8 mouse cellular contexts compared by ENCODE assay signal in genomic region chr16:43503636-43504010, GRCm38 (mm10).
DNase-seq lines count a peak whose midpoint lies in the region; ATAC-seq and TF ChIP-seq lines count a peak whose summit lies in the region.

No protein-coding gene starts in this region.

- ATAC-seq in hindbrain, embryonic 14.5 days (ENCODE audit: low FRiP score) = peak; percentile 66
- peak; percentile 47 for ATAC-seq in midbrain, postnatal 0 days (ENCODE audit: low FRiP score)

- no peak for TF ChIP-seq CTCF in lung, adult 2 months (IDR thresholded peaks at IDR 0.05; ENCODE audit: insufficient read depth, low read length)
- no peak for TF ChIP-seq CTCF in cortical plate, adult 2 months (IDR thresholded peaks at IDR 0.05; ENCODE audit: extremely low read depth, insufficient read depth, low read length)
- no peak for TF ChIP-seq CTCF in midbrain, postnatal 0 days (IDR thresholded peaks at IDR 0.05)

- WGBS in lung, adult 2 months = 4% methylated on average over 5 of the region's 5 CpGs
- WGBS in hindbrain, embryonic 14.5 days = 0% methylated on average over 5 of the region's 5 CpGs
- 2% methylated on average over 5 of the region's 5 CpGs for WGBS in midbrain, postnatal 0 days

- no peaks in the 10 kb centered on the region for H3K9me3 ChIP-seq in hindbrain, embryonic 14.5 days (ENCODE audit: control insufficient read depth, low read length)
- no peaks in the 10 kb centered on the region for H3K9me3 ChIP-seq in midbrain, postnatal 0 days (ENCODE audit: low read length)

- DNase-seq in lung, adult 2 months = no peak
- DNase-seq in lung, postnatal 36 days = no peak
- peak; percentile 50 for DNase-seq in hindbrain, embryonic 14.5 days (ENCODE audit: low spot score)
- DNase-seq in midbrain, postnatal 0 days (ENCODE audit: low spot score) = peak; percentile 50
- DNase-seq in thymus, adult 18-20 months = no peak
- DNase-seq in adipocyte (ENCODE audit: low spot score) = no peak
- DNase-seq in kidney, postnatal 25 days = no peak

- H3K4me1 ChIP-seq in lung, adult 2 months (ENCODE audit: control insufficient read depth, insufficient read depth, low read length) = peaks cover 17% of the 10 kb centered on the region
- H3K4me1 ChIP-seq in cortical plate, adult 2 months (ENCODE audit: control insufficient read depth, insufficient read depth, low read length) = no peaks in the 10 kb centered on the region; the same call in 1 of the 2 replicates
- peaks cover 38% of the 10 kb centered on the region for H3K4me1 ChIP-seq in hindbrain, embryonic 14.5 days (replicated peaks; ENCODE audit: control insufficient read depth, insufficient read depth, low read length)
- H3K4me1 ChIP-seq in midbrain, postnatal 0 days (ENCODE audit: insufficient read depth, low read length) = no peaks in the 10 kb centered on the region

- no peaks in the 10 kb centered on the region for H3K27me3 ChIP-seq in hindbrain, embryonic 14.5 days (ENCODE audit: control insufficient read depth, insufficient read depth, low read length)
- H3K27me3 ChIP-seq in midbrain, postnatal 0 days (ENCODE audit: insufficient read depth, low read length) = no peaks in the 10 kb centered on the region

- H3K4me3 ChIP-seq in lung, adult 2 months (replicated peaks; ENCODE audit: extremely low read depth, low read depth, low read length) = peak overlapping the region; percentile 41
- peak overlapping the region; percentile 66 for H3K4me3 ChIP-seq in cortical plate, adult 2 months (ENCODE audit: insufficient read depth, low read length)
- H3K4me3 ChIP-seq in hindbrain, embryonic 14.5 days (replicated peaks; ENCODE audit: low read length) = peak overlapping the region; percentile 53
- H3K4me3 ChIP-seq in midbrain, postnatal 0 days (ENCODE audit: low read depth, low read length) = peak overlapping the region; percentile 55

- no peak for TF ChIP-seq POLR2A in lung, adult 2 months (IDR thresholded peaks at IDR 0.05; ENCODE audit: borderline replicate concordance, extremely low read depth, low read depth, low read length)
- no peak for TF ChIP-seq POLR2A in cortical plate, adult 2 months (IDR thresholded peaks at IDR 0.05; ENCODE audit: extremely low read depth, insufficient read depth, low read length)

- H3K27ac ChIP-seq in cortical plate, adult 2 months (ENCODE audit: insufficient read depth, low read length) = peak overlapping the region; percentile 96
- peak overlapping the region; percentile 94 for H3K27ac ChIP-seq in hindbrain, embryonic 14.5 days
- peak overlapping the region; percentile 83 for H3K27ac ChIP-seq in midbrain, postnatal 0 days (ENCODE audit: low read depth, low read length)

- no peaks in the 10 kb centered on the region for H3K36me3 ChIP-seq in hindbrain, embryonic 14.5 days (replicated peaks; ENCODE audit: control insufficient read depth, insufficient read depth)
- H3K36me3 ChIP-seq in midbrain, postnatal 0 days (ENCODE audit: insufficient read depth, low read length) = no peaks in the 10 kb centered on the region

- peak overlapping the region; percentile 79 for H3K9ac ChIP-seq in hindbrain, embryonic 14.5 days
- peak overlapping the region; percentile 82 for H3K9ac ChIP-seq in midbrain, postnatal 0 days (replicated peaks; ENCODE audit: low read length, poor library complexity, severe bottlenecking)

- H3K4me2 ChIP-seq in hindbrain, embryonic 14.5 days (replicated peaks) = peak overlapping the region; percentile 73
- peak overlapping the region; percentile 52 for H3K4me2 ChIP-seq in midbrain, postnatal 0 days (ENCODE audit: low read depth, low read length, poor library complexity, severe bottlenecking)

Comparison
In these comparisons a context has a peak if more than half of its experiments do, and no peak if none do; other contexts are left out.
1. DNase-seq: peak in hindbrain, embryonic 14.5 days (single experiment) and midbrain, postnatal 0 days (single experiment); none in lung, adult 2 months (single experiment), lung, postnatal 36 days (single experiment), thymus, adult 18-20 months (0 of 2), adipocyte (single experiment) and kidney, postnatal 25 days (0 of 2).
2. Peak in every context shown above with its lines, with median percentiles within 50 percentile points of each other: H3K4me3 ChIP-seq and H3K27ac ChIP-seq.